Comparison of ENCODE assay signal across 8 mouse cellular contexts in genomic region chr13:31475845-31476244, GRCm38 (mm10).
A peak's percentile ranks its signal among the peaks of the same experiment; 100 is the strongest.
DNase-seq lines count a peak whose midpoint lies in the region; ATAC-seq lines count a peak whose summit lies in the region.

No protein-coding gene starts in this region.

- WGBS in midbrain, embryonic 14.5 days: 80% methylated on average over 3 of the region's 3 CpGs
- WGBS in midbrain, embryonic 13.5 days: 90% methylated on average over 3 of the region's 3 CpGs
- WGBS in stomach, embryonic 16.5 days: 48% methylated on average over 3 of the region's 3 CpGs

- no peak overlapping the region for H3K9ac ChIP-seq in midbrain, embryonic 14.5 days (replicated peaks; ENCODE audit: low read length)
- no peak overlapping the region for H3K9ac ChIP-seq in midbrain, embryonic 13.5 days (replicated peaks)
- H3K9ac ChIP-seq in stomach, embryonic 16.5 days (ENCODE audit: low read length): no peak overlapping the region

- no peaks in the 10 kb centered on the region for H3K36me3 ChIP-seq in midbrain, embryonic 14.5 days (ENCODE audit: control insufficient read depth, insufficient read depth, low read length)
- H3K36me3 ChIP-seq in midbrain, embryonic 13.5 days: no peaks in the 10 kb centered on the region
- H3K36me3 ChIP-seq in stomach, embryonic 16.5 days (ENCODE audit: control insufficient read depth, insufficient read depth, low read length): no peaks in the 10 kb centered on the region

- H3K27ac ChIP-seq in midbrain, embryonic 14.5 days (replicated peaks; ENCODE audit: low read depth, low read length): no peak overlapping the region
- no peak overlapping the region for H3K27ac ChIP-seq in midbrain, embryonic 13.5 days
- H3K27ac ChIP-seq in stomach, embryonic 16.5 days (ENCODE audit: low read length): no peak overlapping the region

- no peaks in the 10 kb centered on the region for H3K9me3 ChIP-seq in midbrain, embryonic 14.5 days (ENCODE audit: control insufficient read depth, low read length)
- no peaks in the 10 kb centered on the region for H3K9me3 ChIP-seq in midbrain, embryonic 13.5 days
- H3K9me3 ChIP-seq in stomach, embryonic 16.5 days (replicated peaks; ENCODE audit: control insufficient read depth, low read length): no peaks in the 10 kb centered on the region

- no peak overlapping the region for H3K4me2 ChIP-seq in midbrain, embryonic 14.5 days (ENCODE audit: low read length)
- no peak overlapping the region for H3K4me2 ChIP-seq in midbrain, embryonic 13.5 days (replicated peaks)
- no peak overlapping the region for H3K4me2 ChIP-seq in stomach, embryonic 16.5 days (ENCODE audit: low read depth, low read length)

- no peaks in the 10 kb centered on the region for H3K4me1 ChIP-seq in midbrain, embryonic 14.5 days (ENCODE audit: control insufficient read depth, insufficient read depth, low read length)
- H3K4me1 ChIP-seq in midbrain, embryonic 13.5 days (replicated peaks): no peaks in the 10 kb centered on the region
- peaks cover 2% of the 10 kb centered on the region; the same call in 1 of the 2 replicates for H3K4me1 ChIP-seq in stomach, embryonic 16.5 days (ENCODE audit: control insufficient read depth, insufficient read depth, low read length)

- H3K27me3 ChIP-seq in midbrain, embryonic 14.5 days (ENCODE audit: control insufficient read depth, insufficient read depth, low read length): no peaks in the 10 kb centered on the region
- H3K27me3 ChIP-seq in midbrain, embryonic 13.5 days: no peaks in the 10 kb centered on the region
- no peaks in the 10 kb centered on the region for H3K27me3 ChIP-seq in stomach, embryonic 16.5 days (ENCODE audit: control insufficient read depth, insufficient read depth, low read length)

- no peak for ATAC-seq in midbrain, embryonic 14.5 days (ENCODE audit: low FRiP score, low TSS enrichment)
- no peak for ATAC-seq in midbrain, embryonic 13.5 days
- ATAC-seq in stomach, embryonic 16.5 days (ENCODE audit: insufficient read depth, low FRiP score): 0 out of 2 replicates have a peak, but pooled peaks have one; percentile 60

- intact Hi-C loops in left cerebral cortex, postnatal 25 days (cut with DNase I): no loop called here

- no peak overlapping the region for H3K4me3 ChIP-seq in midbrain, embryonic 14.5 days (replicated peaks; ENCODE audit: low read depth, low read length)
- H3K4me3 ChIP-seq in midbrain, embryonic 13.5 days (replicated peaks): no peak overlapping the region
- H3K4me3 ChIP-seq in stomach, embryonic 16.5 days (replicated peaks; ENCODE audit: low read length): no peak overlapping the region

- DNase-seq in heart, adult 18-20 months: peak; percentile 3 to 12
- DNase-seq in heart, adult 9 months (ENCODE audit: low spot score in 2 of 2): no peak
- peak; percentile 30 for DNase-seq in midbrain, embryonic 14.5 days
- peak; percentile 32 to 74 for DNase-seq in left cerebral cortex, postnatal 25 days (ENCODE audit: low spot score in 2 of 2)
- no peak for DNase-seq in spleen, postnatal 4 days (ENCODE audit: low spot score in 2 of 2)
- no peak for DNase-seq in thymus, postnatal 25 days

Comparison
In these comparisons a context has a peak if more than half of its experiments do, and no peak if none do; other contexts are left out.
1. DNase-seq: peak in heart, adult 18-20 months (2 of 2), midbrain, embryonic 14.5 days (single experiment) and left cerebral cortex, postnatal 25 days (2 of 2); none in heart, adult 9 months (0 of 2), spleen, postnatal 4 days (0 of 2) and thymus, postnatal 25 days (single experiment).